Mouse (Mus musculus): ENCODE measurements around the gene Pitpnc1. TPM values are rescaled to one million over a fixed set of nuclear protein-coding genes. Genes with fewer than 3 reads are reported as not detected.

Gene Pitpnc1
- polyA plus RNA-seq, 1 experiment from 2014 or later = 36.1 TPM

GRCm38 (mm10) chr11:107410804-107411203, 59.7 kb downstream of the Pitpnc1 start:
- H3K4me2 ChIP-seq = no peak overlapping the region
- ATAC-seq = no peak
- H3K4me1 ChIP-seq = peaks cover 36% of the 10 kb centered on the region
- no peaks in the 10 kb centered on the region for H3K36me3 ChIP-seq (ENCODE audit: poor library complexity, severe bottlenecking)
- H3K4me3 ChIP-seq = no peak overlapping the region
- no peaks in the 10 kb centered on the region for H3K9me3 ChIP-seq (replicated peaks)
- H3K9ac ChIP-seq = no peak overlapping the region
- no peaks in the 10 kb centered on the region for H3K27me3 ChIP-seq
- H3K27ac ChIP-seq = no peak overlapping the region
- WGBS = 85% methylated on average over 7 of the region's 7 CpGs

- Histone ChIP-seq H3K9me3 (replicated peaks) (no peaks in the 10 kb centered on the region), H3K27ac (no peak overlapping the region), H3K4me3 (no peak overlapping the region), H3K27me3 (no peaks in the 10 kb centered on the region), H3K9ac (no peak overlapping the region), H3K4me1 (peaks cover 30% of the 10 kb centered on the region), H3K4me2 (no peak overlapping the region), H3K36me3 (ENCODE audit: poor library complexity, severe bottlenecking) (no peaks in the 10 kb centered on the region)
- no peak for ATAC-seq
- WGBS = 76% methylated on average over 5 of the region's 5 CpGs
Observed at GRCm38 (mm10) chr11:107410090-107410732, 60.3 kb downstream of the Pitpnc1 start.

- no peaks in the 10 kb centered on the region for H3K36me3 ChIP-seq (ENCODE audit: poor library complexity, severe bottlenecking)
- no peaks in the 10 kb centered on the region for H3K9me3 ChIP-seq (replicated peaks)
- WGBS = 93% methylated on average over 7 of the region's 7 CpGs
- H3K27ac ChIP-seq = no peak overlapping the region
- H3K9ac ChIP-seq = no peak overlapping the region
- no peak for ATAC-seq
- no peak overlapping the region for H3K4me2 ChIP-seq
- H3K27me3 ChIP-seq = no peaks in the 10 kb centered on the region
- H3K4me1 ChIP-seq = peaks cover 17% of the 10 kb centered on the region
- no peak overlapping the region for H3K4me3 ChIP-seq
Observed at GRCm38 (mm10) chr11:107408886-107409285, 61.6 kb downstream of the Pitpnc1 start.

- H3K4me1 ChIP-seq = peaks cover 5% of the 10 kb centered on the region
- no peaks in the 10 kb centered on the region for H3K36me3 ChIP-seq (ENCODE audit: poor library complexity, severe bottlenecking)
- H3K27ac ChIP-seq = no peak overlapping the region
- H3K4me2 ChIP-seq = no peak overlapping the region
- WGBS = 89% methylated on average over 9 of the region's 9 CpGs
- no peaks in the 10 kb centered on the region for H3K27me3 ChIP-seq
- no peak for ATAC-seq
- H3K9me3 ChIP-seq (replicated peaks) = no peaks in the 10 kb centered on the region
- no peak overlapping the region for H3K4me3 ChIP-seq
- no peak overlapping the region for H3K9ac ChIP-seq
Observed at GRCm38 (mm10) chr11:107407698-107408097, 62.8 kb downstream of the Pitpnc1 start.

- 92% methylated on average over 11 of the region's 11 CpGs for WGBS
- ATAC-seq = no peak
- no peaks in the 10 kb centered on the region for H3K27me3 ChIP-seq
- no peaks in the 10 kb centered on the region for H3K36me3 ChIP-seq (ENCODE audit: poor library complexity, severe bottlenecking)
- H3K4me2 ChIP-seq = no peak overlapping the region
- 0 out of 2 replicates have a peak, but pooled peaks cover 3% of the 10 kb centered on the region for H3K4me1 ChIP-seq
- H3K27ac ChIP-seq = no peak overlapping the region
- no peak overlapping the region for H3K9ac ChIP-seq
- H3K4me3 ChIP-seq = no peak overlapping the region
- H3K9me3 ChIP-seq (replicated peaks) = no peaks in the 10 kb centered on the region
Observed at GRCm38 (mm10) chr11:107405606-107406333, 64.7 kb downstream of the Pitpnc1 start.

- H3K36me3 ChIP-seq (ENCODE audit: poor library complexity, severe bottlenecking) = no peaks in the 10 kb centered on the region
- WGBS = 86% methylated on average over 10 of the region's 10 CpGs
- H3K4me3 ChIP-seq = no peak overlapping the region
- no peak for ATAC-seq
- H3K4me1 ChIP-seq = 0 out of 2 replicates have a peak, but pooled peaks cover 3% of the 10 kb centered on the region
- no peaks in the 10 kb centered on the region for H3K9me3 ChIP-seq (replicated peaks)
- H3K9ac ChIP-seq = no peak overlapping the region
- no peak overlapping the region for H3K27ac ChIP-seq
- H3K27me3 ChIP-seq = no peaks in the 10 kb centered on the region
- H3K4me2 ChIP-seq = no peak overlapping the region
Observed at GRCm38 (mm10) chr11:107403309-107403708, 67.2 kb downstream of the Pitpnc1 start.

- H3K4me3 ChIP-seq = no peak overlapping the region
- 93% methylated on average over 5 of the region's 5 CpGs for WGBS
- H3K9ac ChIP-seq = no peak overlapping the region
- H3K9me3 ChIP-seq (replicated peaks) = no peaks in the 10 kb centered on the region
- peaks cover 9% of the 10 kb centered on the region for H3K4me1 ChIP-seq
- H3K4me2 ChIP-seq = no peak overlapping the region
- no peak overlapping the region for H3K27ac ChIP-seq
- H3K27me3 ChIP-seq = no peaks in the 10 kb centered on the region
- ATAC-seq = no peak
- no peaks in the 10 kb centered on the region for H3K36me3 ChIP-seq (ENCODE audit: poor library complexity, severe bottlenecking)
Observed at GRCm38 (mm10) chr11:107401839-107402590, 68.5 kb downstream of the Pitpnc1 start.

- no peak overlapping the region for H3K9ac ChIP-seq
- WGBS = 75% methylated on average over 7 of the region's 7 CpGs
- no peak overlapping the region for H3K4me2 ChIP-seq
- H3K27me3 ChIP-seq = no peaks in the 10 kb centered on the region
- no peak overlapping the region for H3K27ac ChIP-seq
- H3K9me3 ChIP-seq (replicated peaks) = no peaks in the 10 kb centered on the region
- no peak overlapping the region for H3K4me3 ChIP-seq
- H3K4me1 ChIP-seq = peaks cover 13% of the 10 kb centered on the region
- ATAC-seq = no peak
- H3K36me3 ChIP-seq (ENCODE audit: poor library complexity, severe bottlenecking) = no peaks in the 10 kb centered on the region
Observed at GRCm38 (mm10) chr11:107400826-107401225, 69.7 kb downstream of the Pitpnc1 start.

- Histone ChIP-seq H3K9ac (no peak overlapping the region), H3K9me3 (replicated peaks) (no peaks in the 10 kb centered on the region), H3K27me3 (no peaks in the 10 kb centered on the region), H3K4me1 (peaks cover 13% of the 10 kb centered on the region), H3K4me2 (no peak overlapping the region), H3K4me3 (no peak overlapping the region), H3K36me3 (ENCODE audit: poor library complexity, severe bottlenecking) (no peaks in the 10 kb centered on the region), H3K27ac (no peak overlapping the region)
- WGBS = 80% methylated on average over 10 of the region's 10 CpGs
- no peak for ATAC-seq
Observed at GRCm38 (mm10) chr11:107400005-107400404, 70.5 kb downstream of the Pitpnc1 start.

- Histone ChIP-seq H3K9me3 (replicated peaks) (no peaks in the 10 kb centered on the region), H3K4me1 (peaks cover 13% of the 10 kb centered on the region), H3K27ac (no peak overlapping the region), H3K4me3 (no peak overlapping the region), H3K9ac (no peak overlapping the region), H3K27me3 (no peaks in the 10 kb centered on the region), H3K36me3 (ENCODE audit: poor library complexity, severe bottlenecking) (no peaks in the 10 kb centered on the region), H3K4me2 (no peak overlapping the region)
- no peak for ATAC-seq
- WGBS = 85% methylated on average over 10 of the region's 10 CpGs
Observed at GRCm38 (mm10) chr11:107397326-107397998, 73.0 kb downstream of the Pitpnc1 start.

- H3K36me3 ChIP-seq (ENCODE audit: poor library complexity, severe bottlenecking) = no peaks in the 10 kb centered on the region
- no peak overlapping the region for H3K4me3 ChIP-seq
- no peak overlapping the region for H3K4me2 ChIP-seq
- H3K9ac ChIP-seq = no peak overlapping the region
- H3K27me3 ChIP-seq = no peaks in the 10 kb centered on the region
- peaks cover 32% of the 10 kb centered on the region for H3K4me1 ChIP-seq
- H3K9me3 ChIP-seq (replicated peaks) = no peaks in the 10 kb centered on the region
- 93% methylated on average over 3 of the region's 3 CpGs for WGBS
- no peak overlapping the region for H3K27ac ChIP-seq
- ATAC-seq = no peak
Observed at GRCm38 (mm10) chr11:107394245-107394644, 76.3 kb downstream of the Pitpnc1 start.

- ATAC-seq = no peak
- H3K4me1 ChIP-seq = peaks cover 37% of the 10 kb centered on the region
- H3K9me3 ChIP-seq (replicated peaks) = no peaks in the 10 kb centered on the region
- no peak overlapping the region for H3K27ac ChIP-seq
- no peak overlapping the region for H3K4me3 ChIP-seq
- 88% methylated on average over 12 of the region's 12 CpGs for WGBS
- H3K4me2 ChIP-seq = no peak overlapping the region
- H3K27me3 ChIP-seq = no peaks in the 10 kb centered on the region
- no peak overlapping the region for H3K9ac ChIP-seq
- H3K36me3 ChIP-seq (ENCODE audit: poor library complexity, severe bottlenecking) = no peaks in the 10 kb centered on the region
Observed at GRCm38 (mm10) chr11:107393828-107394165, 76.7 kb downstream of the Pitpnc1 start.
